Mouse (Mus musculus) forebrain, embryonic 10.5 days (tissue): ENCODE data around the gene Lacc1. TPM values are rescaled to one million over a fixed set of nuclear protein-coding genes. Genes with fewer than 3 reads are reported as not detected.
A peak's percentile ranks its signal among the peaks of the same experiment; 100 is the strongest.
"Not testable (repeated sequence)": the region's sequence is repeated elsewhere in the genome, so short reads cannot be mapped to it uniquely, and the experiment has no call there.

ENCODE experiments used
- DNase-seq: peaks from one replicate; pipeline ENCODE4 v3.0.0-alpha.2; 2017; ENCODE audit warnings: low spot score; ENCODE audit errors: extremely low spot score
- H3K27ac ChIP-seq: fragments of 300-500 bp; sonication (generic); 2 replicates; pipeline ENCODE4 v1.5.1; 2016; ENCODE audit warnings: mild to moderate bottlenecking
- H3K27me3 ChIP-seq: fragments of 300-500 bp; sonication (generic); 2 replicates; pipeline ENCODE4 v1.6.1; 2016; ENCODE audit warnings: mild to moderate bottlenecking; ENCODE audit not compliant: poor library complexity, severe bottlenecking
- H3K36me3 ChIP-seq: fragments of 300-500 bp; sonication (generic); replicated peaks from 2 replicates; pipeline ENCODE4 v1.6.1; 2016; ENCODE audit warnings: mild to moderate bottlenecking, moderate library complexity
- H3K4me1 ChIP-seq: fragments of 300-500 bp; sonication (generic); 2 replicates; pipeline ENCODE4 v1.6.1; 2016
- H3K4me3 ChIP-seq: fragments of 300-500 bp; sonication (generic); 2 replicates; pipeline ENCODE4 v1.5.1; 2016; ENCODE audit warnings: mild to moderate bottlenecking, moderate library complexity
- H3K9me3 ChIP-seq: fragments of 300-500 bp; sonication (generic); 2 replicates; pipeline ENCODE4 v1.6.1; 2016; ENCODE audit warnings: mild to moderate bottlenecking, moderate library complexity
- WGBS: fragments of 180-500 bp; shearing (Covaris S2); methylation state at CpG from one replicate; pipeline ENCODE4 v1.1.7; 2016; 5-methylcytosine and 5-hydroxymethylcytosine counted together
- polyA plus RNA-seq: library from polyadenylated mRNA; unstranded; fragments of >200 nt; fragmentation: Nextera tagmentation; extraction: Ambion mirVana; gene quantifications from 2 replicates; pipeline ENCODE4 v1.2.1, GENCODE M21; 2016

The Lacc1 gene
- polyA plus RNA-seq, 1 experiment from 2014 or later = 4.0 TPM

DNA sequence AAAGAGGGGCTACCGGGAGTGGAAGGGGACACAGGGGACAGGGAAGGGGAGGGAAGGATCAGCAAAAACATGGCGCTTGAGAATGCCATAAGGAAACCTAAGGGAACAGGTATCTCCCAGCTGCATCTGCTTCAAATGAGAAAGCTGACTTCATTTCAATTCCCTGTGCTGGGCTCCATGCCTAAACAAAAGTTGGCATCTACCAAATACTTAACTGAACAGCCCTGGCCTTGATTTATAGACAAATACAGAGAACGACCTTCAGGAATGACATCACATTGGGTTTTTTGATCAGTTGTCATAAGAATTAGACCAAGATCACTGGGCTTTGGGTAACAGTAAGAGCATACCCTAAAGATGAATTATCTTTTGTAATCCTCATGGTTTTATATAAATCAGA, 12.2 kb downstream of the Lacc1 start:
- no peak for DNase-seq
- no peaks in the 10 kb centered on the region for H3K9me3 ChIP-seq
- H3K4me3 ChIP-seq = no peak overlapping the region
- 86% methylated on average over 3 of the region's 3 CpGs for WGBS
- no peaks in the 10 kb centered on the region for H3K27me3 ChIP-seq
- no peaks in the 10 kb centered on the region for H3K36me3 ChIP-seq
- no peaks in the 10 kb centered on the region for H3K4me1 ChIP-seq
- no peak overlapping the region for H3K27ac ChIP-seq

DNA sequence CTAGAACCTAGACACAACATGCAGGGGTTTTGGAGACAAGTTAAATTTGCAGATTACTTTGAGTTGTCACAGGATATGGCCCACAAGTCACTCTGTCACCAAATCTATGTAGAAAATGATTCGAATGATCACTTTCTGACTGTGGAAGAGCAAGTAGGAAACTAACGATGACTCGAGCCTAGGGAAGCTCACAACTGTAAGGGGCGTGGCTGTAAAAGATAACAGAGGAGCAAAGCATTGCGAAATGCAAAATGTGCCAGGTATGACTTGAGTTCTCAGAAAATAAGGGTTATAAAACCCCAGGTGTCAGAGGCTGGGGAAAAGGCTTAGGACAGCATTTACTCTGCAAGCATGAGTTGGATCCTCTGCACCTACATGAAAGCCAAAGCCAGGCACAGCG, 19.5 kb downstream of the Lacc1 start:
- H3K4me3 ChIP-seq = no peak overlapping the region
- no peaks in the 10 kb centered on the region for H3K9me3 ChIP-seq
- WGBS = 88% methylated on average over 6 of the region's 6 CpGs
- H3K4me1 ChIP-seq = no peaks in the 10 kb centered on the region
- no peaks in the 10 kb centered on the region for H3K36me3 ChIP-seq
- DNase-seq = no peak
- H3K27ac ChIP-seq = no peak overlapping the region
- H3K27me3 ChIP-seq = no peaks in the 10 kb centered on the region

DNA sequence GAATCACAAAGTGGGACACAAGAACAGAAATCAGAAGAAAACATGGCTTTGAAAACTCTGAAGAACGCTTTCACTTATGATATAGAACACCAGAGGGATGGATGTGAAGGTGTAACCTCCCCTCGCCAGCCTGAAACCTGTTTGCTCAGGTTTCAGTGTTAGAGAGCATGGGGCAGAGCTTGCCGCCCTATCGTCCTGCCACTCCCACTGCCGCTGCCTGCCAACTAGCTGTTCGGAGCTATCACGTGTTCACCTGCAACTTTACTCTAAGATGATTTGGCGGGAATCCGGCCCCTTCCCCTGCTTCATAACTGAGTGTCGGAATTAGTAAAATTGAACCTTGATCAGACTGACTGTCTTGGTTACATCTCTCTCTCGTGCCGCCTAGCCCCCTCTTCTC, 19.9 kb downstream of the Lacc1 start:
- H3K27ac ChIP-seq, H3K4me1 ChIP-seq, H3K9me3 ChIP-seq, H3K4me3 ChIP-seq, DNase-seq, H3K36me3 ChIP-seq, H3K27me3 ChIP-seq: not testable (repeated sequence)
- 64% methylated on average over 12 of the region's 12 CpGs for WGBS

DNA sequence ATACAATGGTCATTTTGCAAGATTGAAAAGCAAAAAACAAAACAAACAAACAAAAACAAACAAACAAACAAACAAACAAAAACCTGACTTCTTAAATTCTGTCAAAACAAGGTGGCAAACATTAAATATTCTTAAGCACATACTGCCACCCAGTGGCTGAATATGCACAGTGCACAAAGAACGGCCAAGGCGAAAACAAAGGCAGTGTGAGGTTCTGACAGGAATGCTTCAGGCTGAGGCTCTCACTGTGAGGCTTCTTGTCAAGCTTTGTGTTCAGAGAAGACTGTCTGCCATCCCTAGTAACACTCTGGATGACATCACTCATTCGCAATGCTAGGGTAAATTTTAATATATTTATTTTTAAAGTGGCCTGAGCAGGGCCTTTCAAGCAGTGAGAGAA, 24.9 kb downstream of the Lacc1 start:
- Histone ChIP-seq H3K27ac (no peak overlapping the region), H3K9me3 (no peaks in the 10 kb centered on the region), H3K36me3 (no peaks in the 10 kb centered on the region), H3K4me1 (peaks cover 5% of the 10 kb centered on the region; the same call in 1 of the 2 replicates), H3K4me3 (no peak overlapping the region), H3K27me3 (no peaks in the 10 kb centered on the region)
- DNase-seq = peak; percentile 70
- WGBS = 2% methylated on average over 3 of the region's 3 CpGs

DNA sequence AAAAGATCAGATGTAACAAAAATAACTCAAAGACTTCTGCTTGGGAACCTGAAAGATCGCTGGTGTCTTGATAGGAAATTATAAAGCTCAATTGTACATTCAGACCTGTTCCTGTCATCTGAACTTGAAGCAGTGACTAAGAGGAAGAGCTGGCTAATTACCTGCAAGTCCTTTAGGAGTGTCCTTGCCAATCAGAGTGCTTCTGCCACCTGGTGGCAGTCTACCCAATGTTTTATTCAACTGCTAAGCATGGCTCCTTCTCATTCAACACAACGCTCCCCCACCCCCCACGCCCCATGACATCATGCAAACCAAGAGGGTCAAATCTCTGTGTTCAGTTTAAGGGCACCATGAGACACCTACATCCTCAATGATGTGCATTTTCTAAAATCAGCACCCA, 28.5 kb downstream of the Lacc1 start:
- Histone ChIP-seq H3K36me3 (no peaks in the 10 kb centered on the region), H3K27ac (no peak overlapping the region), H3K27me3 (no peaks in the 10 kb centered on the region), H3K9me3 (no peaks in the 10 kb centered on the region), H3K4me3 (no peak overlapping the region), H3K4me1 (peaks cover 19% of the 10 kb centered on the region)
- WGBS = 18% methylated on average over 3 of the region's 3 CpGs
- peak; percentile 62 for DNase-seq

GRCm38 (mm10) chr14:77005566-77005965, 31.1 kb downstream of the Lacc1 start:
- WGBS = 75% methylated on average over 5 of the region's 5 CpGs
- no peak overlapping the region for H3K4me3 ChIP-seq
- DNase-seq = no peak
- no peak overlapping the region for H3K27ac ChIP-seq
- H3K9me3 ChIP-seq = no peaks in the 10 kb centered on the region
- no peaks in the 10 kb centered on the region for H3K36me3 ChIP-seq
- no peaks in the 10 kb centered on the region for H3K27me3 ChIP-seq
- peaks cover 19% of the 10 kb centered on the region for H3K4me1 ChIP-seq

DNA sequence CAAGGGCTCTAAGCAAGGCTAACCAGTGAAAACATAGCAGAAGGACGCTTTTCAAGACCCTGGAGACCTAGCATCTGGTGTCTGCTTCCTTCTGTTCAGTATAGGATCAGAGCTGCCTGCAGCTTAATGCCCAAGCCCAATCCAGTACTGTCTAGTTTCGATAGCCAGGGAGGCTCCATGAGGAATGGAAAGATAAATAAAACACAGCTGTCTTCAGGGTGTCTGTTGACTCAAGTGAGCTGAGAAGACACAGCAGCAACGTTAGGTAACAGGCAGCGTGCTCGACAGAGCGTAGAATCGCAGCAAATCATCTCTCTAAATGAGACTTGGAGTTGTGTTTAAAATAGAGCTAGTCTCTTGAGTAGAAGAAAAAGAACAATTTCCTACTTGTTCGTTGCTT, 32.0 kb downstream of the Lacc1 start:
- Histone ChIP-seq H3K4me3 (no peak overlapping the region), H3K9me3 (no peaks in the 10 kb centered on the region), H3K27ac (no peak overlapping the region), H3K4me1 (peaks cover 19% of the 10 kb centered on the region), H3K27me3 (no peaks in the 10 kb centered on the region), H3K36me3 (no peaks in the 10 kb centered on the region)
- WGBS = 75% methylated on average over 8 of the region's 8 CpGs
- DNase-seq = no peak

DNA sequence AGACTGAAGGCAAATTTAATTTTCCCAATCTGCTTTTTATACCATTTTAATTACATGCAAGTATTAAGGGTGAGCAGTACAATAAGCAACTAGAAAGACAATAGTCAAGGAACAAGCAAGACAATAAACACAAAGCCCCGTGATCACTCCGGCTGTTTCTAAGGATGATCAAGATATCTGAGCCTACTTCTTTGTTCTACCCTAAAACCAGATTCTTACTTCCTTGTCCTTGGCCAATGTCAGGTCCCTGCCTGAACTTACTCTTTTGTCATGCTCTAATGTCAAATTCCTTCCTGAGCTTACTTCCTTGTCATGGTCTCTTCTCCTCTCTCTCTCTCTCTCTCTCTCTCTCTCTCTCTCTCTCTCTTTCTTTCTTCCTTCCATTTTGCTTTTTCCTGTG, 46.4 kb downstream of the Lacc1 start:
- H3K9me3 ChIP-seq, H3K27ac ChIP-seq, H3K4me3 ChIP-seq, H3K36me3 ChIP-seq, H3K4me1 ChIP-seq, DNase-seq, H3K27me3 ChIP-seq: not testable (repeated sequence)
- WGBS = 88% methylated on average over 2 of the region's 2 CpGs

DNA sequence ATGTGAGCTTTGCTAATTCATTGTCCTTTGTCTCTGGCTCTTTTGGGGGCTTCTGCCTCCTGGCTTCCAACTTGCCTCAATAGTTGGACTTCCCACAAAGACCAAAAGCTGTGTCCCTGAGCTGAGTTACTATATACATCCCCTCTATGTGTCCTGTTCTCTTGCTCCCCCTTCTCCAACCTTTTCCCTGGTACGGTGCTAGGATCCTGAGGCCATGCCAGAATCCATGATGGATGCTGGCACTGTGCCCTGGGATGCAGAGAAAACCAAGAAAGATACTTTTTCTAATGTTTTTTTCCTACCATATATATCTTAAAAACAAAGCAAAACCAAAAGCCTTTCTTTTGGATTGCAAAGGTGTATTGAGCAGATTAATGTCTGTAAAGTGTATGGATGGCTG, 54.9 kb downstream of the Lacc1 start:
- Histone ChIP-seq H3K27ac (no peak overlapping the region), H3K4me1 (peaks cover 10% of the 10 kb centered on the region), H3K4me3 (no peak overlapping the region), H3K36me3 (no peaks in the 10 kb centered on the region), H3K9me3 (no peaks in the 10 kb centered on the region), H3K27me3 (no peaks in the 10 kb centered on the region)
- DNase-seq = no peak
- WGBS = 70% methylated on average over 1 of the region's 1 CpGs

- 96% methylated on average over 4 of the region's 4 CpGs for WGBS
- Histone ChIP-seq H3K27me3 (no peaks in the 10 kb centered on the region), H3K4me3 (no peak overlapping the region), H3K4me1 (peaks cover 10% of the 10 kb centered on the region), H3K27ac (no peak overlapping the region), H3K9me3 (no peaks in the 10 kb centered on the region), H3K36me3 (no peaks in the 10 kb centered on the region)
- no peak for DNase-seq
Measured at GRCm38 (mm10) chr14:76981176-76981575, 55.5 kb downstream of the Lacc1 start.

DNA sequence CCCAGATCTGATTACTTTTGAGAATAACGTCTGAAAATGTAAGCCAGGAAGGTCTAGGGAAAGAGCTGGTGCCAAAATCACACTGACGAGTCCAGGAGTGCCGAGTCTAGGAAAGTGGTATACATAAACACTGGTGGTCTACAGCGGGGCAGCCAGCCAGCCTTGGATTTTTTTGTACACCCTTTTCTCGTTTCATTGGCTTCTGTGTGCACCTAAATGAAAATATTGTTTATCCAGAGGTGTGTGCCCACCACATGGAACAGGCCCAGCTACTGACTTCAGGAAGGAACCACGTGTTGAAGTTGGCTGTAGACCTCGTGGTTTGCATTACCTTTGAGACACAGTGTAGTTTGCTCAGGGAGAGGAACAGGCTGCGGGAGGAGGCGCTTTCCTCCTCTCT, 57.1 kb downstream of the Lacc1 start:
- no peaks in the 10 kb centered on the region for H3K9me3 ChIP-seq
- no peak for DNase-seq
- no peaks in the 10 kb centered on the region for H3K36me3 ChIP-seq
- H3K27me3 ChIP-seq = no peaks in the 10 kb centered on the region
- H3K27ac ChIP-seq = no peak overlapping the region
- 86% methylated on average over 9 of the region's 9 CpGs for WGBS
- peaks cover 10% of the 10 kb centered on the region for H3K4me1 ChIP-seq
- no peak overlapping the region for H3K4me3 ChIP-seq

Other genes with a start within 250 kb of the Lacc1 start
- gene Ccdc122, start 132 bp downstream of the Lacc1 start, polyA plus RNA-seq = 0.80 and 1.3 TPM in 2 replicates
- gene Enox1, start 119.9 kb upstream of the Lacc1 start, polyA plus RNA-seq = 11.8 and 11.9 TPM in 2 replicates